Mouse (Mus musculus): Measurements from ENCODE around the gene Wdr31.

DNA sequence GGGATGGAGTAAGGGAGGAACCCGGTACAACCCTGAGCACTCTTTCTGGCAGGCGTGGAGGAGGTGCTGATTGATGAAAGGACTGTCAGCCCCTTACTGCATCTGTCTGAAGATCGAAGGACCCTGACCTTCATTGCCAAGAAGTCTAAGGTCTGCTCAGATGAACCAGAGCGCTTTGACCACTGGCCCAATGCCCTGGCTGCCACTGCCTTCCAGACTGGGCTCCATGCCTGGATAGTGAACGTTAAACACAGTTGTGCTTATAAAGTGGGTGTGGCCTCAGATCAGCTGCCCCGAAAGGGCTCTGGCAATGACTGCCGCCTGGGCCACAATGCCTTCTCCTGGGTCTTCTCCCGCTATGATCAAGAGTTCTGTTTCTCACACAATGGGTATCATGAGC is 25.2 kb upstream of the Wdr31 start:
- TF ChIP-seq CTCF (IDR thresholded peaks at IDR 0.05; ENCODE audit: low read depth, low read length), result no peak
- TF ChIP-seq GATA1 (IDR thresholded peaks at IDR 0.05; ENCODE audit: borderline replicate concordance, low read length), result no peak
